Mouse (Mus musculus) CH12.LX (cell line): Measurements from ENCODE around the gene Sv2c. TPM values are rescaled to one million over a fixed set of nuclear protein-coding genes. Genes with fewer than 3 reads are reported as not detected.

Source experiments
- DNase-seq: peaks from one replicate; pipeline ENCODE4 v3.0.0-alpha.2; 2013; ENCODE audit errors: extremely low read depth
- H3K27ac ChIP-seq: 2 replicates; pipeline ENCODE4 v1.5.1; 2012; ENCODE audit warnings: low read depth, mild to moderate bottlenecking, control low read depth, moderate library complexity; ENCODE audit not compliant: insufficient read depth
- H3K27me3 ChIP-seq: replicated peaks from 2 replicates; pipeline ENCODE3; 2012; ENCODE audit warnings: inconsistent platforms
- H3K36me3 ChIP-seq, 2 experiments: replicated peaks in 1 of 2; 2 replicates each; pipeline versions ENCODE3 to v1.6.1; 2012; ENCODE audit warnings: inconsistent platforms in 1 of 2, low read length in 1 of 2, mild to moderate bottlenecking in 1 of 2, mixed read lengths in 1 of 2, moderate library complexity in 1 of 2; ENCODE audit not compliant: control insufficient read depth in 1 of 2, insufficient read depth in 1 of 2
- H3K4me1 ChIP-seq, 2 experiments: 2 replicates each; pipeline ENCODE4 v1.6.1; 2012; ENCODE audit warnings: inconsistent platforms in 1 of 2, moderate library complexity in 1 of 2; ENCODE audit not compliant: insufficient read depth in 2 of 2, control insufficient read depth in 1 of 2
- H3K4me2 ChIP-seq: 2 replicates; pipeline ENCODE4 v1.6.1; 2012; ENCODE audit warnings: low read depth, mild to moderate bottlenecking, control low read depth; ENCODE audit not compliant: poor library complexity, insufficient read depth, severe bottlenecking
- H3K4me3 ChIP-seq, 3 experiments: fragments of 150-350 bp in 1 of 3; sonication (generic) in 1 of 3; replicated peaks in 1 of 3; 2 replicates each; pipeline versions ENCODE3 to v1.5.1; 2011 to 2012; ENCODE audit warnings: low read depth in 2 of 3, low read length in 2 of 3, mild to moderate bottlenecking in 2 of 3, moderate library complexity in 2 of 3, control low read depth in 1 of 3, improper control_type of control experiment in 1 of 3, inconsistent platforms in 1 of 3, mixed read lengths in 1 of 3; ENCODE audit not compliant: poor library complexity in 1 of 3
- H3K79me2 ChIP-seq: replicated peaks from 2 replicates; pipeline ENCODE4 v1.6.1; 2012; ENCODE audit warnings: mild to moderate bottlenecking, moderate library complexity; ENCODE audit not compliant: control insufficient read depth, poor library complexity, insufficient read depth, severe bottlenecking; ENCODE audit errors: extremely low read depth
- H3K9ac ChIP-seq: 2 replicates; pipeline ENCODE4 v1.6.1; 2012; ENCODE audit warnings: low read depth, mild to moderate bottlenecking, control low read depth, moderate library complexity; ENCODE audit not compliant: insufficient read depth
- H3K9me3 ChIP-seq: replicated peaks from 2 replicates; pipeline ENCODE3; 2012; ENCODE audit warnings: low read length, inconsistent platforms, mixed read lengths
- CHD1 ChIP-seq: IDR thresholded peaks from 2 replicates; pipeline ENCODE4 v1.6.1; 2012; ENCODE audit warnings: low read depth, low read length, improper control_type of control experiment, inconsistent platforms
- CHD2 ChIP-seq: IDR thresholded peaks from 2 replicates; pipeline ENCODE4 v1.6.1; 2011; ENCODE audit warnings: low read length, improper control_type of control experiment
- E2F4 ChIP-seq: IDR thresholded peaks from 2 replicates; pipeline ENCODE4 v1.6.1; 2011; ENCODE audit warnings: low read depth, low read length, improper control_type of control experiment; ENCODE audit not compliant: insufficient replicate concordance
- EP300 ChIP-seq: IDR thresholded peaks from 2 replicates; pipeline ENCODE4 v1.6.1; 2011; ENCODE audit warnings: low read length, improper control_type of control experiment
- ETS1 ChIP-seq: conservative IDR thresholded peaks from 2 replicates; pipeline ENCODE4 v1.6.1; 2012; ENCODE audit warnings: low read depth, mild to moderate bottlenecking, inconsistent platforms, low read length, improper control_type of control experiment, moderate library complexity
- GABPA ChIP-seq: IDR thresholded peaks from 2 replicates; pipeline ENCODE4 v1.6.1; 2012; ENCODE audit warnings: low read depth, low read length, improper control_type of control experiment, inconsistent platforms; ENCODE audit not compliant: insufficient replicate concordance
- HCFC1 ChIP-seq: IDR thresholded peaks from 2 replicates; pipeline ENCODE4 v1.6.1; 2012; ENCODE audit warnings: low read depth, mild to moderate bottlenecking, inconsistent platforms, low read length, improper control_type of control experiment
- IRF4 ChIP-seq: IDR thresholded peaks from 2 replicates; pipeline ENCODE4 v1.6.1; 2014; ENCODE audit warnings: low read depth, mild to moderate bottlenecking, inconsistent platforms, low read length, improper control_type of control experiment
- JUN ChIP-seq: IDR thresholded peaks from 2 replicates; pipeline ENCODE4 v1.6.1; 2011; ENCODE audit warnings: low read depth, mild to moderate bottlenecking, low read length, improper control_type of control experiment, moderate library complexity; ENCODE audit not compliant: insufficient read depth
- KAT2A ChIP-seq: IDR thresholded peaks from 2 replicates; pipeline ENCODE4 v1.6.1; 2012; ENCODE audit warnings: low read length, improper control_type of control experiment, inconsistent platforms; ENCODE audit not compliant: insufficient replicate concordance
- MAX ChIP-seq: IDR thresholded peaks from 2 replicates; pipeline ENCODE4 v1.6.1; 2011; ENCODE audit warnings: low read length, improper control_type of control experiment
- MEF2A ChIP-seq: IDR thresholded peaks from 2 replicates; pipeline ENCODE4 v1.6.1; 2014; ENCODE audit warnings: low read depth, mild to moderate bottlenecking, inconsistent platforms, low read length, improper control_type of control experiment, borderline replicate concordance
- MXI1 ChIP-seq: IDR thresholded peaks from 2 replicates; pipeline ENCODE4 v1.6.1; 2011; ENCODE audit warnings: mild to moderate bottlenecking, low read depth, low read length, improper control_type of control experiment
- MYC ChIP-seq: IDR thresholded peaks from 2 replicates; pipeline ENCODE4 v1.6.1; 2011; ENCODE audit warnings: low read depth, mild to moderate bottlenecking, improper control_type of control experiment, low read length
- NELFE ChIP-seq: IDR thresholded peaks from 2 replicates; pipeline ENCODE4 v1.6.1; 2011; ENCODE audit warnings: low read depth, low read length, improper control_type of control experiment
- NRF1 ChIP-seq: IDR thresholded peaks from 2 replicates; pipeline ENCODE4 v1.6.1; 2014; ENCODE audit warnings: low read depth, mild to moderate bottlenecking, inconsistent platforms, low read length, improper control_type of control experiment, moderate library complexity
- POLR2AphosphoS2 ChIP-seq: IDR thresholded peaks from 2 replicates; pipeline ENCODE4 v1.6.1; 2011; ENCODE audit warnings: low read depth, low read length, improper control_type of control experiment
- RAD21 ChIP-seq: IDR thresholded peaks from 2 replicates; pipeline ENCODE4 v1.6.1; 2011; ENCODE audit warnings: low read depth, mild to moderate bottlenecking, low read length, improper control_type of control experiment, moderate library complexity
- RCOR1 ChIP-seq: conservative IDR thresholded peaks from 2 replicates; pipeline ENCODE4 v1.6.1; 2012; ENCODE audit warnings: low read depth, mild to moderate bottlenecking, inconsistent platforms, low read length, improper control_type of control experiment
- SIN3A ChIP-seq: IDR thresholded peaks from 2 replicates; pipeline ENCODE4 v1.6.1; 2012; ENCODE audit warnings: low read length, improper control_type of control experiment, inconsistent platforms
- TCF12 ChIP-seq: IDR thresholded peaks from 2 replicates; pipeline ENCODE4 v1.6.1; 2014; ENCODE audit warnings: low read depth, mild to moderate bottlenecking, inconsistent platforms, low read length, improper control_type of control experiment
- UBTF ChIP-seq: IDR thresholded peaks from 2 replicates; pipeline ENCODE4 v1.6.1; 2012; ENCODE audit warnings: low read depth, mild to moderate bottlenecking, inconsistent platforms, low read length, improper control_type of control experiment, moderate library complexity
- USF2 ChIP-seq: conservative IDR thresholded peaks from 2 replicates; pipeline ENCODE4 v1.6.1; 2011; ENCODE audit warnings: low read depth, low read length, improper control_type of control experiment
- ZC3H11A ChIP-seq: IDR thresholded peaks from 2 replicates; pipeline ENCODE4 v1.6.1; 2012; ENCODE audit warnings: low read depth, mild to moderate bottlenecking, inconsistent platforms, low read length, improper control_type of control experiment
- ZKSCAN1 ChIP-seq: IDR thresholded peaks from 2 replicates; pipeline ENCODE4 v1.6.1; 2012; ENCODE audit warnings: low read depth, inconsistent platforms, low read length, improper control_type of control experiment, borderline replicate concordance
- ZMIZ1 ChIP-seq: IDR thresholded peaks from 2 replicates; pipeline ENCODE4 v1.6.1; 2012; ENCODE audit warnings: low read depth, mild to moderate bottlenecking, inconsistent platforms, low read length, improper control_type of control experiment
- dilution Hi-C: fragments of 300-500 bp; cut with MboI; formaldehyde crosslinking; loops from 2 replicates; pipeline ENCODE4 v1.14.3; 2020; ENCODE audit warnings: low sequenced_read_pairs; ENCODE audit not compliant: extremely low pct_unique_long_range_greater_than_20kb, extremely low pct_ligation_motif_present
- in situ Hi-C: fragments of 300-500 bp; cut with MboI; formaldehyde crosslinking; loops from 3 replicates; pipeline ENCODE4 v1.14.3; 2019; ENCODE audit warnings: low sequenced_read_pairs, low pct_ligation_motif_present, low pct_unique_long_range_greater_than_20kb, mixed read lengths
- polyA plus RNA-seq: library from polyadenylated mRNA; unstranded; fragments of >175 nt; gene quantifications from 2 replicates; pipeline ENCODE4 v1.2.1, GENCODE M21; 2012; ENCODE audit warnings: low read depth; ENCODE audit not compliant: insufficient read length
- total RNA-seq, 2 experiments: library from RNA; depleted of rRNA; stranded (reverse); fragments of 300-350 nt in 1 of 2; fragments of >200 nt in 1 of 2; gene quantifications; 2 replicates each; pipeline ENCODE4 v1.2.3; 2012 to 2014

The Sv2c gene
- total and polyA plus RNA-seq, 3 experiments: 0.04 to 0.13 TPM; not detected in 1

GRCm38 (mm10) chr13:96010861-96011511, 121.4 kb downstream of the Sv2c start:
- Histone ChIP-seq H3K4me1 (peaks cover 0 to 4% of the 10 kb centered on the region in 2 experiments; a peak in 2 of 4 replicates), H3K79me2 (no peaks in the 10 kb centered on the region), H3K4me3 (no peak overlapping the region), H3K27ac (no peak overlapping the region), H3K27me3 (no peaks in the 10 kb centered on the region), H3K36me3 (no peaks in the 10 kb centered on the region), H3K9me3 (no peaks in the 10 kb centered on the region), H3K9ac (no peak overlapping the region), H3K4me2 (no peak overlapping the region)
- DNase-seq: no peak
- TF ChIP-seq GABPA (no peak), RAD21 (no peak), KAT2A (no peak), CHD2 (no peak), UBTF (no peak), MYC (no peak), NRF1 (no peak), EP300 (no peak), CHD1 (no peak), ZMIZ1 (no peak), E2F4 (no peak), ETS1 (no peak), NELFE (no peak), USF2 (no peak), IRF4 (no peak)
- in situ Hi-C loops: no loop called here
- dilution Hi-C loops: no loop called here

GRCm38 (mm10) chr13:96008975-96009374, 123.4 kb downstream of the Sv2c start:
- no peak overlapping the region for H3K4me2 ChIP-seq
- H3K79me2 ChIP-seq: no peaks in the 10 kb centered on the region
- H3K9me3 ChIP-seq: no peaks in the 10 kb centered on the region
- H3K27me3 ChIP-seq: no peaks in the 10 kb centered on the region
- no peaks in the 10 kb centered on the region for H3K4me1 ChIP-seq
- TF ChIP-seq JUN (no peak), MAX (no peak), ZC3H11A (no peak), ZKSCAN1 (no peak), MEF2A (no peak), TCF12 (no peak), HCFC1 (no peak), SIN3A (no peak), RAD21 (no peak), IRF4 (no peak), EP300 (no peak), POLR2AphosphoS2 (no peak), MXI1 (no peak), RCOR1 (no peak)
- no peak for DNase-seq
- H3K9ac ChIP-seq: no peak overlapping the region
- dilution Hi-C loops: no loop called here
- H3K27ac ChIP-seq: no peak overlapping the region
- H3K36me3 ChIP-seq: no peaks in the 10 kb centered on the region
- in situ Hi-C loops: no loop called here
- H3K4me3 ChIP-seq: no peak overlapping the region
